Mouse (Mus musculus) C3H10T1/2 (cell line): Measurements from ENCODE around the gene Nipsnap3a. TPM values are rescaled to one million over a fixed set of nuclear protein-coding genes. Genes with fewer than 3 reads are reported as not detected.

Experiments used
- polyA plus RNA-seq, 2 experiments: library from polyadenylated mRNA; unstranded; fragments of >200 nt; fragmentation: generic; extraction: Trizol; gene quantifications; one replicate each; pipeline ENCODE4 v1.2.1; 2012; ENCODE audit warnings: missing spikeins in 2 of 2

Nipsnap3a gene
- not detected for polyA plus RNA-seq

GRCm38 (mm10) chr4:52989248-52989647, at the start of gene Nipsnap3a:
Nipsnap3a (plus strand) TSS chr4:52989272.

GRCm38 (mm10) chr4:52964247-52964646, 24.8 kb upstream of the Nipsnap3a start, which contains the start of gene Olfr270:
Olfr270 (plus strand) TSS chr4:52964547.

GRCm38 (mm10) chr4:53011732-53012361, 22.8 kb downstream of the Nipsnap3a start, which contains the start of gene Nipsnap3b:
Nipsnap3b (plus strand) TSS chr4:53011880.

Other genes with a start within 250 kb of the Nipsnap3a start
- not detected for gene Olfr275, start 174.7 kb upstream of the Nipsnap3a start, polyA plus RNA-seq
- not detected for gene Olfr273, start 130.0 kb upstream of the Nipsnap3a start, polyA plus RNA-seq
- not detected for gene Olfr272, start 70.1 kb upstream of the Nipsnap3a start, polyA plus RNA-seq
- gene Olfr270, start 24.7 kb upstream of the Nipsnap3a start, polyA plus RNA-seq, result not detected
- gene Nipsnap3b, start 22.6 kb downstream of the Nipsnap3a start, polyA plus RNA-seq, result 10 to 100 TPM; 11.7 to 20.0 TPM
- gene Abca1, start 170.6 kb downstream of the Nipsnap3a start, polyA plus RNA-seq, result 1 to 10 TPM in 1 of 2 experiments, under 1 TPM in 1; 0.04 to 1.3 TPM